8 mouse cellular contexts compared by ENCODE assay signal in genomic region chr10:61466873-61467272, GRCm38 (mm10). TPM values are rescaled to one million over a fixed set of nuclear protein-coding genes. Genes with fewer than 3 reads are reported as not detected.
A peak's percentile ranks its signal among the peaks of the same experiment; 100 is the strongest.
DNase-seq lines count a peak whose midpoint lies in the region; ATAC-seq and TF ChIP-seq lines count a peak whose summit lies in the region.

No protein-coding gene starts in this region.

- no peaks in the 10 kb centered on the region for H3K36me3 ChIP-seq in hindbrain, embryonic 10.5 days
- H3K36me3 ChIP-seq in hindbrain, embryonic 16.5 days (ENCODE audit: control insufficient read depth, insufficient read depth, low read length) = no peaks in the 10 kb centered on the region
- H3K36me3 ChIP-seq in CH12.LX (replicated peaks in 1 of 2; ENCODE audit: control insufficient read depth in 1 of 2, insufficient read depth in 1 of 2, low read length in 1 of 2) = no peaks in the 10 kb centered on the region
- no peaks in the 10 kb centered on the region for H3K36me3 ChIP-seq in hindbrain, embryonic 12.5 days

- no peaks in the 10 kb centered on the region for H3K27me3 ChIP-seq in hindbrain, embryonic 10.5 days (ENCODE audit: insufficient read depth, poor library complexity, severe bottlenecking)
- no peaks in the 10 kb centered on the region for H3K27me3 ChIP-seq in hindbrain, embryonic 16.5 days (replicated peaks; ENCODE audit: control insufficient read depth, insufficient read depth, low read length)
- H3K27me3 ChIP-seq in CH12.LX (replicated peaks) = peaks cover 5% of the 10 kb centered on the region
- no peaks in the 10 kb centered on the region for H3K27me3 ChIP-seq in hindbrain, embryonic 12.5 days

- TF ChIP-seq CTCF in CH12.LX (conservative IDR thresholded peaks at IDR 0.05 in 1 of 2, IDR thresholded peaks at IDR 0.05 in 1 of 2; ENCODE audit: low read depth in 2 of 2, low read length in 2 of 2) = peak; percentile 82 to 86
- TF ChIP-seq CTCF in brain, embryonic 14.5 days (IDR thresholded peaks at IDR 0.05; ENCODE audit: borderline replicate concordance, extremely low read depth, insufficient read depth, insufficient read length) = peak; percentile 78; the same call in 1 of the 2 replicates

- TF ChIP-seq RAD21 in CH12.LX (IDR thresholded peaks at IDR 0.05; ENCODE audit: low read depth, low read length) = peak; percentile 73

- no peak for TF ChIP-seq EP300 in CH12.LX (IDR thresholded peaks at IDR 0.05; ENCODE audit: low read length)

- no peak overlapping the region for H3K27ac ChIP-seq in hindbrain, embryonic 10.5 days
- H3K27ac ChIP-seq in hindbrain, embryonic 16.5 days (ENCODE audit: low read depth, low read length) = no peak overlapping the region
- H3K27ac ChIP-seq in CH12.LX (ENCODE audit: insufficient read depth, low read depth) = no peak overlapping the region
- H3K27ac ChIP-seq in hindbrain, embryonic 12.5 days = no peak overlapping the region

- ATAC-seq in hindbrain, embryonic 16.5 days = no peak
- ATAC-seq in hindbrain, embryonic 12.5 days (ENCODE audit: low FRiP score) = peak; percentile 8; the same call in 1 of the 2 replicates

- DNase-seq in hindbrain, embryonic 10.5 days (ENCODE audit: low spot score) = peak; percentile 52
- peak; percentile 52 for DNase-seq in CH12.LX (ENCODE audit: extremely low read depth)
- peak; percentile 82 for DNase-seq in brain, embryonic 14.5 days (ENCODE audit: low read depth)
- peak; percentile 69 for DNase-seq in mesoderm, embryonic 11.5 days (ENCODE audit: low read depth, low spot score)
- no peak for DNase-seq in yolk sac, embryonic 10.5 days (ENCODE audit: low spot score)
- no peak for DNase-seq in gastrocnemius, postnatal 10 days

- in situ Hi-C loops in CH12.LX (cut with MboI; ENCODE audit: low pct_ligation_motif_present, low pct_unique_long_range_greater_than_20kb, low sequenced_read_pairs) = no loop called here

- no peak overlapping the region for H3K4me3 ChIP-seq in hindbrain, embryonic 10.5 days
- no peak overlapping the region for H3K4me3 ChIP-seq in hindbrain, embryonic 16.5 days (ENCODE audit: low read length)
- no peak overlapping the region for H3K4me3 ChIP-seq in CH12.LX (replicated peaks in 1 of 3; ENCODE audit: low read depth in 2 of 3, low read length in 2 of 3, poor library complexity in 1 of 3)
- H3K4me3 ChIP-seq in hindbrain, embryonic 12.5 days = no peak overlapping the region

- no peak overlapping the region for H3K9ac ChIP-seq in hindbrain, embryonic 16.5 days (ENCODE audit: low read depth, low read length)
- no peak overlapping the region for H3K9ac ChIP-seq in CH12.LX (ENCODE audit: insufficient read depth, low read depth)
- H3K9ac ChIP-seq in hindbrain, embryonic 12.5 days = no peak overlapping the region

- no peak for TF ChIP-seq POLR2A in CH12.LX (IDR thresholded peaks at IDR 0.05; ENCODE audit: low read depth, low read length)
- no peak for TF ChIP-seq POLR2A in brain, embryonic 14.5 days (IDR thresholded peaks at IDR 0.05; ENCODE audit: borderline replicate concordance, extremely low read depth, insufficient read depth, insufficient read length, poor library complexity, severe bottlenecking)

- no peaks in the 10 kb centered on the region for H3K9me3 ChIP-seq in hindbrain, embryonic 10.5 days
- no peaks in the 10 kb centered on the region for H3K9me3 ChIP-seq in hindbrain, embryonic 16.5 days (ENCODE audit: control insufficient read depth, low read length)
- H3K9me3 ChIP-seq in CH12.LX (replicated peaks; ENCODE audit: low read length) = peaks cover 5% of the 10 kb centered on the region
- H3K9me3 ChIP-seq in hindbrain, embryonic 12.5 days (replicated peaks) = no peaks in the 10 kb centered on the region

- dilution Hi-C loops in CH12.LX (cut with MboI; ENCODE audit: extremely low pct_ligation_motif_present, extremely low pct_unique_long_range_greater_than_20kb, low sequenced_read_pairs) = no loop called here

- H3K79me2 ChIP-seq in CH12.LX (replicated peaks; ENCODE audit: control insufficient read depth, extremely low read depth, insufficient read depth, poor library complexity, severe bottlenecking) = no peaks in the 10 kb centered on the region

- no peaks in the 10 kb centered on the region for H3K4me1 ChIP-seq in hindbrain, embryonic 10.5 days (replicated peaks)
- no peaks in the 10 kb centered on the region for H3K4me1 ChIP-seq in hindbrain, embryonic 16.5 days (ENCODE audit: control insufficient read depth, insufficient read depth, low read depth, low read length)
- peaks cover 3 to 5% of the 10 kb centered on the region in 2 experiments; a peak in 1 of 4 replicates for H3K4me1 ChIP-seq in CH12.LX (ENCODE audit: control insufficient read depth in 1 of 2, insufficient read depth in 2 of 2)
- no peaks in the 10 kb centered on the region for H3K4me1 ChIP-seq in hindbrain, embryonic 12.5 days

- no peak overlapping the region for H3K4me2 ChIP-seq in hindbrain, embryonic 16.5 days (ENCODE audit: low read length)
- no peak overlapping the region for H3K4me2 ChIP-seq in CH12.LX (ENCODE audit: insufficient read depth, low read depth, poor library complexity, severe bottlenecking)
- no peak overlapping the region for H3K4me2 ChIP-seq in hindbrain, embryonic 12.5 days (replicated peaks)

- WGBS in hindbrain, embryonic 10.5 days = 34% methylated on average over 5 of the region's 5 CpGs
- WGBS in hindbrain, embryonic 16.5 days = 27% methylated on average over 5 of the region's 5 CpGs
- 28% methylated on average over 5 of the region's 5 CpGs for WGBS in hindbrain, embryonic 12.5 days

TF ChIP-seq in CH12.LX, 34 proteins besides CTCF, POLR2A, EP300 and RAD21:
- TF ChIP-seq SMC3 (IDR thresholded peaks at IDR 0.05; ENCODE audit: low read depth, low read length) (peak; percentile 58), HCFC1 (IDR thresholded peaks at IDR 0.05; ENCODE audit: low read depth, low read length) (no peak)

RNA-seq across cellular contexts. Expression of gene Lrrc20, which starts 8.7 kb away (rescaled TPM):
- 9.8 and 13.5 TPM in 2 replicates for polyA plus RNA-seq in hindbrain, embryonic 10.5 days (2016; fragmentation: Nextera tagmentation; extraction: Ambion mirVana)
- 14.9 and 17.7 TPM in 2 replicates for polyA plus RNA-seq in hindbrain, embryonic 16.5 days (2015; fragmentation: Nextera tagmentation; extraction: Ambion mirVana)
- total RNA-seq in CH12.LX (2012; rRNA removed) = 8.0 and 8.2 TPM in 2 replicates
- 9.9 and 11.2 TPM in 2 replicates for total RNA-seq in CH12.LX (2014; rRNA removed)
- 12.2 and 13.7 TPM in 2 replicates for polyA plus RNA-seq in CH12.LX (2012; ENCODE audit: insufficient read length, low read depth)
- 23.6 and 25.6 TPM in 2 replicates for polyA plus RNA-seq in brain, embryonic 14.5 days (2012; rRNA removed)
- 12.5 and 13.5 TPM in 2 replicates for polyA plus RNA-seq in hindbrain, embryonic 12.5 days (2016; fragmentation: Nextera tagmentation; extraction: Ambion mirVana)
- 10 to 100 TPM; 62.3 to 64.9 TPM for total RNA-seq in gastrocnemius, postnatal 10 days (2021)

RNA-seq across cellular contexts. Expression of gene Eif4ebp2, which starts 14.4 kb away (rescaled TPM):
- polyA plus RNA-seq in hindbrain, embryonic 10.5 days (2016; fragmentation: Nextera tagmentation; extraction: Ambion mirVana) = 76.8 and 86.0 TPM in 2 replicates
- polyA plus RNA-seq in hindbrain, embryonic 16.5 days (2015; fragmentation: Nextera tagmentation; extraction: Ambion mirVana) = 43.2 and 46.6 TPM in 2 replicates
- total RNA-seq in CH12.LX (2012; rRNA removed) (12.8 and 16.4 TPM in 2 replicates), CH12.LX (2014; rRNA removed) (5.5 and 7.5 TPM in 2 replicates)
- polyA plus RNA-seq in CH12.LX (2012; ENCODE audit: insufficient read length, low read depth) = 65.5 and 73.2 TPM in 2 replicates
- polyA plus RNA-seq in brain, embryonic 14.5 days (2012; rRNA removed) = 72.0 and 86.6 TPM in 2 replicates
- 63.2 and 71.0 TPM in 2 replicates for polyA plus RNA-seq in hindbrain, embryonic 12.5 days (2016; fragmentation: Nextera tagmentation; extraction: Ambion mirVana)
- total RNA-seq in gastrocnemius, postnatal 10 days (2021) = 100 to 1,000 TPM; 103 to 109 TPM

RNA-seq across cellular contexts. Expression of gene Nodal, which starts 49.1 kb away (rescaled TPM):
- polyA plus RNA-seq in hindbrain, embryonic 10.5 days (2016; fragmentation: Nextera tagmentation; extraction: Ambion mirVana) = 0.12 and 0.24 TPM in 2 replicates
- polyA plus RNA-seq in hindbrain, embryonic 16.5 days (2015; fragmentation: Nextera tagmentation; extraction: Ambion mirVana) = 0.24 and 0.56 TPM in 2 replicates
- total RNA-seq in CH12.LX (2012; rRNA removed) (0.13 TPM in 1 of 2 replicates, not detected in the other), CH12.LX (2014; rRNA removed) (not detected in 2 replicates)
- not detected in 2 replicates for polyA plus RNA-seq in CH12.LX (2012; ENCODE audit: insufficient read length, low read depth)
- 0.09 and 0.12 TPM in 2 replicates for polyA plus RNA-seq in brain, embryonic 14.5 days (2012; rRNA removed)
- 0.10 TPM in 1 of 2 replicates, not detected in the other for polyA plus RNA-seq in hindbrain, embryonic 12.5 days (2016; fragmentation: Nextera tagmentation; extraction: Ambion mirVana)
- under 1 TPM; 0.11 to 0.19 TPM for total RNA-seq in gastrocnemius, postnatal 10 days (2021)

Comparison
In these comparisons a context has a peak if more than half of its experiments do, and no peak if none do; other contexts are left out.
1. DNase-seq: peak in hindbrain, embryonic 10.5 days (single experiment), CH12.LX (single experiment), brain, embryonic 14.5 days (single experiment) and mesoderm, embryonic 11.5 days (single experiment); none in yolk sac, embryonic 10.5 days (single experiment) and gastrocnemius, postnatal 10 days (single experiment).